In genomic region chr2:165564620-165565019, GRCm38 (mm10) we compare ENCODE assay signal across 17 mouse cellular contexts. TPM values are rescaled to one million over a fixed set of nuclear protein-coding genes. Genes with fewer than 3 reads are reported as not detected.
DNase-seq lines count a peak whose midpoint lies in the region; ATAC-seq lines count a peak whose summit lies in the region.
"Had no signal": no experiment of that assay in that cellular context is flagged by ENCODE, and none has a peak within 500 bp of the region (broad histone marks: within the 10 kb centered on the region; RNA-seq: fewer than 3 reads in every experiment).

No protein-coding gene starts in this region.

- 11% methylated on average over 6 of the region's 6 CpGs for WGBS in embryonic facial prominence, embryonic 12.5 days
- WGBS in hindbrain, embryonic 16.5 days, result 18% methylated on average over 6 of the region's 6 CpGs
- WGBS in midbrain, embryonic 14.5 days, result 7% methylated on average over 6 of the region's 6 CpGs

- H3K9ac ChIP-seq in embryonic facial prominence, embryonic 12.5 days, result no peak overlapping the region
- no peak overlapping the region for H3K9ac ChIP-seq in hindbrain, embryonic 16.5 days (ENCODE audit: low read depth, low read length)
- H3K9ac ChIP-seq in midbrain, embryonic 14.5 days (replicated peaks; ENCODE audit: low read length), result no peak overlapping the region
- H3K9ac ChIP-seq: embryonic facial prominence, embryonic 15.5 days; forebrain, embryonic 13.5 days had no signal

- ATAC-seq in embryonic facial prominence, embryonic 12.5 days (ENCODE audit: insufficient number of reproducible peaks, insufficient read depth, low FRiP score, low TSS enrichment), result 0 out of 2 replicates have a peak, but pooled peaks have one; percentile 16
- peak; percentile 48; the same call in 1 of the 2 replicates for ATAC-seq in hindbrain, embryonic 16.5 days
- ATAC-seq in midbrain, embryonic 14.5 days (ENCODE audit: low FRiP score, low TSS enrichment), result peak; percentile 40; the same call in 1 of the 2 replicates
- ATAC-seq: activated CD4-positive, CD25-positive, alpha-beta regulatory T cell, adult 4 months; forebrain, embryonic 13.5 days; Patski had no signal

- DNase-seq in embryo, embryonic 10.5 days (ENCODE audit: low spot score), result peak; percentile 53
- DNase-seq in midbrain, embryonic 14.5 days, result peak; percentile 59
- DNase-seq in urinary bladder, postnatal 25 days (ENCODE audit: low spot score), result no peak
- no peak for DNase-seq in c-Kit-positive CD71-positive TER-119-positive erythroid progenitor cells, embryonic 14.5 days (ENCODE audit: low spot score)
- DNase-seq in urinary bladder, postnatal 14 days (ENCODE audit: low spot score), result no peak
- DNase-seq: cerebellum, postnatal 10 days; gastrocnemius, postnatal 25 days; heart, postnatal 10 days; lung, postnatal 10 days had no signal

- peaks cover 29% of the 10 kb centered on the region for H3K4me1 ChIP-seq in embryonic facial prominence, embryonic 12.5 days
- peaks cover 10% of the 10 kb centered on the region for H3K4me1 ChIP-seq in hindbrain, embryonic 16.5 days (ENCODE audit: control insufficient read depth, insufficient read depth, low read depth, low read length)
- H3K4me1 ChIP-seq in midbrain, embryonic 14.5 days (ENCODE audit: control insufficient read depth, insufficient read depth, low read length), result peaks cover 8% of the 10 kb centered on the region; the same call in 1 of the 2 replicates

- no peaks in the 10 kb centered on the region for H3K9me3 ChIP-seq in embryonic facial prominence, embryonic 12.5 days
- no peaks in the 10 kb centered on the region for H3K9me3 ChIP-seq in hindbrain, embryonic 16.5 days (ENCODE audit: control insufficient read depth, low read length)
- no peaks in the 10 kb centered on the region for H3K9me3 ChIP-seq in midbrain, embryonic 14.5 days (ENCODE audit: control insufficient read depth, low read length)
- H3K9me3 ChIP-seq: embryonic facial prominence, embryonic 15.5 days; forebrain, embryonic 13.5 days; heart, embryonic 10.5 days; megakaryocyte, embryonic 14.5 days had no signal

- H3K4me2 ChIP-seq in embryonic facial prominence, embryonic 12.5 days (replicated peaks), result no peak overlapping the region
- H3K4me2 ChIP-seq in hindbrain, embryonic 16.5 days (ENCODE audit: low read length), result no peak overlapping the region
- H3K4me2 ChIP-seq in midbrain, embryonic 14.5 days (ENCODE audit: low read length), result no peak overlapping the region
- H3K4me2 ChIP-seq: embryonic facial prominence, embryonic 15.5 days; forebrain, embryonic 13.5 days had no signal

- H3K27me3 ChIP-seq in embryonic facial prominence, embryonic 12.5 days, result peaks cover 28% of the 10 kb centered on the region
- 0 out of 2 replicates have a peak, but pooled peaks cover 2% of the 10 kb centered on the region for H3K27me3 ChIP-seq in hindbrain, embryonic 16.5 days (replicated peaks; ENCODE audit: control insufficient read depth, insufficient read depth, low read length)
- H3K27me3 ChIP-seq in midbrain, embryonic 14.5 days (ENCODE audit: control insufficient read depth, insufficient read depth, low read length), result no peaks in the 10 kb centered on the region
- H3K27me3 ChIP-seq: Patski had no signal

- peak overlapping the region; percentile 12; the same call in 1 of the 2 replicates for H3K27ac ChIP-seq in embryonic facial prominence, embryonic 12.5 days
- no peak overlapping the region for H3K27ac ChIP-seq in hindbrain, embryonic 16.5 days (ENCODE audit: low read depth, low read length)
- peak overlapping the region; percentile 60 for H3K27ac ChIP-seq in midbrain, embryonic 14.5 days (replicated peaks; ENCODE audit: low read depth, low read length)
- H3K27ac ChIP-seq: embryonic facial prominence, embryonic 15.5 days; forebrain, embryonic 13.5 days; heart, embryonic 10.5 days had no signal

- no peaks in the 10 kb centered on the region for H3K36me3 ChIP-seq in embryonic facial prominence, embryonic 12.5 days
- no peaks in the 10 kb centered on the region for H3K36me3 ChIP-seq in hindbrain, embryonic 16.5 days (ENCODE audit: control insufficient read depth, insufficient read depth, low read length)
- no peaks in the 10 kb centered on the region for H3K36me3 ChIP-seq in midbrain, embryonic 14.5 days (ENCODE audit: control insufficient read depth, insufficient read depth, low read length)
- H3K36me3 ChIP-seq: embryonic facial prominence, embryonic 15.5 days; heart, embryonic 10.5 days had no signal

- no peak overlapping the region for H3K4me3 ChIP-seq in embryonic facial prominence, embryonic 12.5 days
- no peak overlapping the region for H3K4me3 ChIP-seq in hindbrain, embryonic 16.5 days (ENCODE audit: low read length)
- no peak overlapping the region for H3K4me3 ChIP-seq in midbrain, embryonic 14.5 days (replicated peaks; ENCODE audit: low read depth, low read length)
- H3K4me3 ChIP-seq: embryonic facial prominence, embryonic 15.5 days; forebrain, embryonic 13.5 days; heart, embryonic 10.5 days; megakaryocyte, embryonic 14.5 days had no signal

RNA-seq across cellular contexts. Expression of gene Eya2, which starts 30.2 kb away (rescaled TPM):
- polyA plus RNA-seq in embryonic facial prominence, embryonic 12.5 days (2016; fragmentation: Nextera tagmentation; extraction: Ambion mirVana), result 22.5 and 23.5 TPM in 2 replicates
- polyA plus RNA-seq in hindbrain, embryonic 16.5 days (2015; fragmentation: Nextera tagmentation; extraction: Ambion mirVana), result 8.1 and 12.1 TPM in 2 replicates
- polyA plus RNA-seq in midbrain, embryonic 14.5 days (2014; fragmentation: Nextera tagmentation; extraction: Ambion mirVana), result 3.2 and 3.9 TPM in 2 replicates

Comparison
In these comparisons a context has a peak if more than half of its experiments do, and no peak if none do; other contexts are left out.
1. DNase-seq: peak in embryo, embryonic 10.5 days (single experiment) and midbrain, embryonic 14.5 days (single experiment); none in urinary bladder, postnatal 25 days (single experiment), c-Kit-positive CD71-positive TER-119-positive erythroid progenitor cells, embryonic 14.5 days (single experiment) and urinary bladder, postnatal 14 days (single experiment).
2. Peak in every context shown above with its lines, with median percentiles within 50 percentile points of each other: ATAC-seq.